Mouse (Mus musculus): ENCODE measurements around the gene Klhl36. TPM values are rescaled to one million over a fixed set of nuclear protein-coding genes. Genes with fewer than 3 reads are reported as not detected.

The Klhl36 gene
- polyA plus RNA-seq, 1 experiment from 2014 or later: 11.4 TPM

DNA sequence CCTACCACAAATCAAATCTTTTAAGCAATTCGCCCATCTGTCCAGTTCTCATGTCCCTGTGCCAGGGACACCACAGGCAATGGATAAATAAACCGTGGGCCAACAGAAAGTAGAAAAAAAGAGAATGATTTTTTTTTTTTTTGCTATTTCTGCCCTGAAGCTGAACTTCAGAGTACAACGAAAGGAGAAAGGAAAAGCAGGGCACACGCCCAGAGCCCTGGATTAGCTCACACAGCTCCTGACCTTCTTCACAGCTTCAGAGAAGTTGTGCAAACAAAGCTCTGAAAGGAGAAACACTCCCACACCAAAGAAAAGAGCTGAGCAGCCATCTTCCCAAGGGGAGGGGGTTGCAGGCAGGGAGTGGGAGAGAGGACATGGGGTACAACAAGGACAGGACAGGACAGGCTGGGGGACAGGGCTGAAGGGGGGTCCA, 34.3 kb upstream of the Klhl36 start:
- Histone ChIP-seq H3K9me3 (ENCODE audit: low read length) (no peaks in the 10 kb centered on the region), H3K9ac (replicated peaks; ENCODE audit: low read depth) (no peak overlapping the region), H3K4me1 (ENCODE audit: insufficient read depth, low read depth, low read length) (peaks cover 22% of the 10 kb centered on the region), H3K4me3 (ENCODE audit: low read depth, low read length) (no peak overlapping the region), H3K36me3 (ENCODE audit: insufficient read depth, low read length) (no peaks in the 10 kb centered on the region), H3K27ac (ENCODE audit: low read length) (peak overlapping the region; percentile 4; the same call in 1 of the 2 replicates), H3K4me2 (replicated peaks; ENCODE audit: low read depth, low read length) (no peak overlapping the region), H3K27me3 (replicated peaks; ENCODE audit: insufficient read depth, low read length) (no peaks in the 10 kb centered on the region)
- ATAC-seq: peak; percentile 42
- WGBS: 25% methylated on average over 4 of the region's 4 CpGs
- 0 out of 2 replicates have a peak, but pooled peaks have one; percentile 17 for TF ChIP-seq EP300 (IDR thresholded peaks at IDR 0.05)
- TF ChIP-seq CTCF (IDR thresholded peaks at IDR 0.05): no peak
- DNase-seq (ENCODE audit: low spot score): peak; percentile 89

DNA sequence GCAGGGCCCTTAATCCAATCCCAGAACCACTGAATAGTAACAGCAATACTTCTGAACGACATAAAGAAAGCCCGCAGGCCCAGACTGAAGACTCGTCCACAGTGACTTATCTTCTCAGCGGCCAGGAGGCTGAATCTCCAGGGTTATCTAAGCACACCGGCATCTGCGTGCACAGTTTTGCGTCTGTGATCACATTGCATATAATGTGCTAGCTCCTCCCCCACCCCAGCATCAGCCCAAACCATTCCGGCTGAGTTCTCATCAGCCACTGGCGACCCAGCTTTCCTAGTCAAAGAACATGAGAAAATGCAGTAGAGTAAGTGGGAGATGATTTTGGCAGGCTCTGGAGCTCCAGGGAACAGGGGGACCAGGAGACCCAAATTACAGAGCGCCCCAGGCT, 33.1 kb upstream of the Klhl36 start:
- Histone ChIP-seq H3K27me3 (replicated peaks; ENCODE audit: insufficient read depth, low read length) (no peaks in the 10 kb centered on the region), H3K36me3 (ENCODE audit: insufficient read depth, low read length) (no peaks in the 10 kb centered on the region), H3K9me3 (ENCODE audit: low read length) (no peaks in the 10 kb centered on the region), H3K27ac (ENCODE audit: low read length) (no peak overlapping the region), H3K4me2 (replicated peaks; ENCODE audit: low read depth, low read length) (no peak overlapping the region), H3K4me1 (ENCODE audit: insufficient read depth, low read depth, low read length) (peaks cover 24% of the 10 kb centered on the region), H3K9ac (replicated peaks; ENCODE audit: low read depth) (no peak overlapping the region), H3K4me3 (ENCODE audit: low read depth, low read length) (no peak overlapping the region)
- no peak for DNase-seq (ENCODE audit: low spot score)
- no peak for TF ChIP-seq EP300 (IDR thresholded peaks at IDR 0.05)
- TF ChIP-seq CTCF (IDR thresholded peaks at IDR 0.05): no peak
- 78% methylated on average over 10 of the region's 10 CpGs for WGBS
- ATAC-seq: no peak

DNA sequence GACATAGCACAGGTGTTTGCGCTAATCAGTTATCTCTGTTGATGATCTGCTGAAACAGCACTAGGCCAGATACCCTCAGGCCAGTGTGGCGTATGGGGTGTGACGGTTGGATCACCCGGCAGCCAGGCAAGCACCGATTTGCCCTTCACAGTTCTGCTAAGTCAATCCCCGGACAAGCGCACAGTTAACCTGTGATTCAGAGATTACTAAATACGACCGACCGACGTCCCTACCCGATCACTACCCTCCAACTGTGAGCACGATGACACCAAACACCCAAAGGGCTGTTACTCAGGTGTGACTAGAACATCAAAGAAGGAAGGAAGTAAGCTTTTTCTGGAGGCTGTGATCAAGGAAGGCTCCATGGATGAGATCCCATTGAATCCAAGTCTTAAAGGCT, 32.6 kb upstream of the Klhl36 start:
- Histone ChIP-seq H3K4me1 (ENCODE audit: insufficient read depth, low read depth, low read length) (peaks cover 24% of the 10 kb centered on the region), H3K36me3 (ENCODE audit: insufficient read depth, low read length) (no peaks in the 10 kb centered on the region), H3K4me3 (ENCODE audit: low read depth, low read length) (no peak overlapping the region), H3K4me2 (replicated peaks; ENCODE audit: low read depth, low read length) (no peak overlapping the region), H3K27ac (ENCODE audit: low read length) (no peak overlapping the region), H3K9me3 (ENCODE audit: low read length) (no peaks in the 10 kb centered on the region), H3K27me3 (replicated peaks; ENCODE audit: insufficient read depth, low read length) (no peaks in the 10 kb centered on the region), H3K9ac (replicated peaks; ENCODE audit: low read depth) (no peak overlapping the region)
- ATAC-seq (no peak), DNase-seq (ENCODE audit: low spot score) (no peak)
- WGBS: 85% methylated on average over 13 of the region's 13 CpGs
- TF ChIP-seq CTCF (IDR thresholded peaks at IDR 0.05): no peak
- TF ChIP-seq EP300 (IDR thresholded peaks at IDR 0.05): no peak

DNA sequence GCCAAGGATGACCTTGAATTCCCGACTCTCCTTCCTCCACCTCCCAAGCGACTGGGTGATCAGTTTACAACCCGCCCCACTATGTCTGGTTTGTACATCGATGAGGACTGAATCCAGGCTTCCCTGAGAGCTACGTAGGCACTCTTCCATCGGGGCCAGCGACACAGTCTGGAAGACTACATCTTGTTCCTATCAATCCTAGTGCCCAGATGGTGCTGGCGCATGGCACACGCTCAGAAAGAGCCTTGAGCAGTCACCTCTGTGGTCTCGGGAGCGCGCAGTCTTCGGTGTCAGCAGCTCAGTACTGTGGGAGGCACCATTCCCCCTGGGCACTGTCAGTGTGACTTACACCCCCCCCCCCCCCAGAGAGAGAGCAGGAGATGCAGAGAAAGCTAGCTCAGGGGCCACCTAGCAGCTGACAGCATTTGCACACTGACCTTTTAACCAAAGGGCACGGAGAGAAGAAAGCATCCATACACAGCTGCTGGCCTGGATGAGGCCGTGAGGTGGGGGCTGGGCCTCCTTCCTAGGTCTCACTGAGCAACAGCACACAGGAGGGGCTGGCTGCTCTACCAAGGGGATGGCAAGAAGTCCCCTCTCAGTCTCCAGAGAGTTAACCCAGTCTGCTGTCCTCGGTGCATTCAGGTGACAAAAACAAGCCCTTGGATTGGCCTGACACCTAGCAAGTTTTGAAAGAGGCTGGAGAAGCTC, 32.0 kb upstream of the Klhl36 start:
- WGBS: 70% methylated on average over 16 of the region's 16 CpGs
- Histone ChIP-seq H3K36me3 (ENCODE audit: insufficient read depth, low read length) (no peaks in the 10 kb centered on the region), H3K27ac (ENCODE audit: low read length) (no peak overlapping the region), H3K9me3 (ENCODE audit: low read length) (no peaks in the 10 kb centered on the region), H3K27me3 (replicated peaks; ENCODE audit: insufficient read depth, low read length) (no peaks in the 10 kb centered on the region), H3K4me3 (ENCODE audit: low read depth, low read length) (no peak overlapping the region), H3K9ac (replicated peaks; ENCODE audit: low read depth) (no peak overlapping the region), H3K4me2 (replicated peaks; ENCODE audit: low read depth, low read length) (no peak overlapping the region), H3K4me1 (ENCODE audit: insufficient read depth, low read depth, low read length) (peaks cover 24% of the 10 kb centered on the region)
- no peak for ATAC-seq
- no peak for TF ChIP-seq CTCF (IDR thresholded peaks at IDR 0.05)
- TF ChIP-seq EP300 (IDR thresholded peaks at IDR 0.05): no peak
- no peak for DNase-seq (ENCODE audit: low spot score)

- H3K4me2 ChIP-seq (replicated peaks; ENCODE audit: low read depth, low read length): no peak overlapping the region
- TF ChIP-seq EP300 (IDR thresholded peaks at IDR 0.05) (no peak), CTCF (IDR thresholded peaks at IDR 0.05) (no peak)
- 53% methylated on average over 7 of the region's 7 CpGs for WGBS
- no peaks in the 10 kb centered on the region for H3K36me3 ChIP-seq (ENCODE audit: insufficient read depth, low read length)
- H3K4me1 ChIP-seq (ENCODE audit: insufficient read depth, low read depth, low read length): peaks cover 24% of the 10 kb centered on the region
- no peak overlapping the region for H3K9ac ChIP-seq (replicated peaks; ENCODE audit: low read depth)
- H3K4me3 ChIP-seq (ENCODE audit: low read depth, low read length): no peak overlapping the region
- H3K27me3 ChIP-seq (replicated peaks; ENCODE audit: insufficient read depth, low read length): no peaks in the 10 kb centered on the region
- ATAC-seq (no peak), DNase-seq (ENCODE audit: low spot score) (no peak)
- H3K9me3 ChIP-seq (ENCODE audit: low read length): no peaks in the 10 kb centered on the region
- H3K27ac ChIP-seq (ENCODE audit: low read length): no peak overlapping the region
Observed at GRCm38 (mm10) chr8:119830589-119830988, 31.5 kb upstream of the Klhl36 start.

DNA sequence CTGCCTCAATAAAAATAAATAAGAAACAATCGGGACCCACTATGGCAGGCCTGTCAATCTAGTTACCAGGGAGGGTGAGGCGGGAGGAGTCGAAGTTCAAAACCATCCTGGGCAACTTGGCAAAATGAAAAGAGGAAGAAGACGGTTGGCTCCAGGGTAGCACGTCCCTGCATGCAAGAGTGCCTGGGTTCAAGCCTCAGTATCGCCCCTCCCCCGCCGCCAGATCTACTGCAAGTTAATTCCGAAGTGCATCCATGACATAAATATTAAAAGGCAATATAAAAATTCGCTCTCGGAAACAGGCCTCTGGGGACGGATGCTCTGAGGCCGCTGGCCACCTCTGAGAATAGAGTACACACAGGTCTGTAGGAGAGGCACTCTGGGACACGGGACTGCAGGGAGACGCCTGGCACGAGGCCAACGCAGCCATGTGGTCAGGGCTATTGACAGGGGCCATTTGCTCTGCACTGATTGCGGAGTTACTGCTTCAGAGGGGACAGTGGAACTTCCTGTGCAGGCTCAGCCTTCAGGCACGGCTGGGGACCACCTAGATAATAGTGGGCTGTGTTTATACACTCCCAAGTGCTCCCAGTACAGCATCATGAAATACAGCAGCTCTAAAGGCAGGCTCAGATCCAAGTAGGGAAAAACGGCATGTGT, 30.6 kb upstream of the Klhl36 start:
- WGBS: 21% methylated on average over 20 of the region's 20 CpGs
- peak; percentile 76 for ATAC-seq
- Histone ChIP-seq H3K36me3 (ENCODE audit: insufficient read depth, low read length) (no peaks in the 10 kb centered on the region), H3K27me3 (replicated peaks; ENCODE audit: insufficient read depth, low read length) (no peaks in the 10 kb centered on the region), H3K4me1 (ENCODE audit: insufficient read depth, low read depth, low read length) (peaks cover 20% of the 10 kb centered on the region), H3K9me3 (ENCODE audit: low read length) (no peaks in the 10 kb centered on the region), H3K27ac (ENCODE audit: low read length) (0 out of 2 replicates have a peak overlapping the region, but pooled peaks have one; percentile 59), H3K4me2 (replicated peaks; ENCODE audit: low read depth, low read length) (peak overlapping the region; percentile 38), H3K4me3 (ENCODE audit: low read depth, low read length) (no peak overlapping the region), H3K9ac (replicated peaks; ENCODE audit: low read depth) (no peak overlapping the region)
- peak; percentile 87 for DNase-seq (ENCODE audit: low spot score)
- TF ChIP-seq EP300 (IDR thresholded peaks at IDR 0.05) (no peak), CTCF (IDR thresholded peaks at IDR 0.05) (no peak)

All from lung, postnatal 0 days (tissue).